Mouse (Mus musculus) megakaryocyte, embryonic 14.5 days (primary cell): ENCODE measurements around the gene Gm3127. TPM values are rescaled to one million over a fixed set of nuclear protein-coding genes. Genes with fewer than 3 reads are reported as not detected.
"Not testable (repeated sequence)": the region's sequence is repeated elsewhere in the genome, so short reads cannot be mapped to it uniquely, and the experiment has no call there.

Experiments
- H3K27me3 ChIP-seq: replicated peaks from 2 replicates; pipeline ENCODE3; 2012; ENCODE audit warnings: inconsistent platforms
- H3K36me3 ChIP-seq: replicated peaks from 2 replicates; pipeline ENCODE3; 2012; ENCODE audit warnings: low read length, inconsistent platforms, mixed read lengths
- H3K4me1 ChIP-seq: 2 replicates; pipeline ENCODE4 v1.6.1; 2012; ENCODE audit warnings: inconsistent platforms
- H3K4me3 ChIP-seq: replicated peaks from 2 replicates; pipeline ENCODE3; 2012; ENCODE audit warnings: moderate library complexity, mild to moderate bottlenecking, inconsistent platforms
- H3K9me3 ChIP-seq: 2 replicates; pipeline ENCODE4 v1.6.1; 2012; ENCODE audit warnings: inconsistent platforms
- polyA plus RNA-seq: library from polyadenylated mRNA; stranded (reverse); fragments of >175 nt; gene quantifications from 2 replicates; pipeline ENCODE4 v1.2.3, GENCODE M21; 2012; ENCODE audit warnings: low replicate concordance; ENCODE audit not compliant: insufficient read depth

Gm3127 gene
- polyA plus RNA-seq, result not detected in 2 replicates

- not testable (repeated sequence) for H3K4me3 ChIP-seq, H3K4me1 ChIP-seq, H3K27me3 ChIP-seq, H3K9me3 ChIP-seq, H3K36me3 ChIP-seq
Observed at GRCm38 (mm10) chr14:4164730-4165129, at the start of gene Gm3127. Gene Gm3127 (plus strand): TSS chr14:4165030.

- not testable (repeated sequence) for H3K4me3 ChIP-seq, H3K4me1 ChIP-seq, H3K27me3 ChIP-seq, H3K36me3 ChIP-seq, H3K9me3 ChIP-seq
Observed at GRCm38 (mm10) chr14:4141646-4142045, 23.2 kb upstream of the Gm3127 start.

- H3K4me3 ChIP-seq, H3K36me3 ChIP-seq, H3K9me3 ChIP-seq, H3K4me1 ChIP-seq, H3K27me3 ChIP-seq: not testable (repeated sequence)
Observed at GRCm38 (mm10) chr14:4182030-4182429, 17.2 kb downstream of the Gm3127 start.

- H3K27me3 ChIP-seq, H3K4me1 ChIP-seq, H3K36me3 ChIP-seq, H3K9me3 ChIP-seq, H3K4me3 ChIP-seq: not testable (repeated sequence)
Observed at GRCm38 (mm10) chr14:4182491-4183210, 17.8 kb downstream of the Gm3127 start, which contains the start of gene Gm2974. Gene Gm2974 (plus strand): TSS chr14:4182576.

- H3K36me3 ChIP-seq, H3K4me1 ChIP-seq, H3K4me3 ChIP-seq, H3K27me3 ChIP-seq, H3K9me3 ChIP-seq: not testable (repeated sequence)
Observed at GRCm38 (mm10) chr14:4183375-4183774, 18.5 kb downstream of the Gm3127 start.

Other genes starting within 250 kb of the Gm3127 start
- gene Gm3029, start 233.3 kb upstream of the Gm3127 start, polyA plus RNA-seq, result not detected in 2 replicates
- not detected in 2 replicates for gene Gm3095, start 201.5 kb upstream of the Gm3127 start, polyA plus RNA-seq
- gene Gm3099, start 166.6 kb upstream of the Gm3127 start, polyA plus RNA-seq, result not detected in 2 replicates
- gene Gm5796, start 141.1 kb upstream of the Gm3127 start, polyA plus RNA-seq, result not detected in 2 replicates
- gene Gm3115, start 80.9 kb upstream of the Gm3127 start, polyA plus RNA-seq, result not detected in 2 replicates
- not detected in 2 replicates for gene Gm8108, start 54.5 kb upstream of the Gm3127 start, polyA plus RNA-seq
- not detected in 2 replicates for gene Gm2974, start 17.5 kb downstream of the Gm3127 start, polyA plus RNA-seq
- gene Gm3138, start 84.6 kb downstream of the Gm3127 start, polyA plus RNA-seq, result not detected in 2 replicates
- not detected in 2 replicates for gene Gm3149, start 152.3 kb downstream of the Gm3127 start, polyA plus RNA-seq
- gene 2610042L04Rik, start 169.7 kb downstream of the Gm3127 start, polyA plus RNA-seq, result not detected in 2 replicates
- not detected in 2 replicates for gene Gm3159, start 232.5 kb downstream of the Gm3127 start, polyA plus RNA-seq